Mouse (Mus musculus) lung, embryonic 16.5 days (tissue): ENCODE results near the gene 4933405L10Rik. TPM values are rescaled to one million over a fixed set of nuclear protein-coding genes. Genes with fewer than 3 reads are reported as not detected.

Source experiments
- ATAC-seq: fragments of 200-750 bp; cut with Nextera tagmentation; 2 replicates; pipeline ENCODE4 v1.8.0; 2017; ENCODE audit warnings: low read depth, mild to moderate bottlenecking, moderate library complexity
- H3K27ac ChIP-seq: fragments of 300-500 bp; sonication (generic); 2 replicates; pipeline ENCODE4 v1.5.1; 2014; ENCODE audit warnings: mild to moderate bottlenecking, control low read depth, low read length
- H3K27me3 ChIP-seq: fragments of 300-500 bp; sonication (generic); 2 replicates; pipeline ENCODE4 v1.6.1; 2014; ENCODE audit warnings: low read depth, low read length, mixed read lengths; ENCODE audit not compliant: control insufficient read depth, insufficient read depth
- H3K36me3 ChIP-seq: fragments of 300-500 bp; sonication (generic); 2 replicates; pipeline ENCODE4 v1.6.1; 2014; ENCODE audit warnings: low read length; ENCODE audit not compliant: control insufficient read depth, insufficient read depth
- H3K4me1 ChIP-seq: fragments of 300-500 bp; sonication (generic); replicated peaks from 2 replicates; pipeline ENCODE4 v1.6.1; 2014; ENCODE audit warnings: low read length, mixed read lengths; ENCODE audit not compliant: control insufficient read depth, insufficient read depth
- H3K4me2 ChIP-seq: fragments of 300-500 bp; sonication (generic); 2 replicates; pipeline ENCODE4 v1.6.1; 2014; ENCODE audit warnings: low read depth, low read length, control low read depth
- H3K4me3 ChIP-seq: fragments of 300-500 bp; sonication (generic); 2 replicates; pipeline ENCODE4 v1.5.1; 2014; ENCODE audit warnings: mild to moderate bottlenecking, low read length, control low read depth
- H3K9ac ChIP-seq: fragments of 300-500 bp; sonication (generic); 2 replicates; pipeline ENCODE4 v1.6.1; 2014; ENCODE audit warnings: low read length, control low read depth
- H3K9me3 ChIP-seq: fragments of 300-500 bp; sonication (generic); 2 replicates; pipeline ENCODE4 v1.6.1; 2016; ENCODE audit warnings: low read length; ENCODE audit not compliant: control insufficient read depth
- WGBS: fragments of 180-500 bp; shearing (Covaris S2); extraction: QIAGEN DNeasy Blood & Tissue Kit; methylation state at CpG from one replicate; pipeline ENCODE4 v1.1.7; 2014; 5-methylcytosine and 5-hydroxymethylcytosine counted together
- polyA plus RNA-seq: library from polyadenylated mRNA; unstranded; fragments of >200 nt; fragmentation: Nextera tagmentation; extraction: Ambion mirVana; gene quantifications from 2 replicates; pipeline ENCODE4 v1.2.1, GENCODE M21; 2015

4933405L10Rik gene
- polyA plus RNA-seq, 1 experiment from 2014 or later, result 0.19 TPM

DNA sequence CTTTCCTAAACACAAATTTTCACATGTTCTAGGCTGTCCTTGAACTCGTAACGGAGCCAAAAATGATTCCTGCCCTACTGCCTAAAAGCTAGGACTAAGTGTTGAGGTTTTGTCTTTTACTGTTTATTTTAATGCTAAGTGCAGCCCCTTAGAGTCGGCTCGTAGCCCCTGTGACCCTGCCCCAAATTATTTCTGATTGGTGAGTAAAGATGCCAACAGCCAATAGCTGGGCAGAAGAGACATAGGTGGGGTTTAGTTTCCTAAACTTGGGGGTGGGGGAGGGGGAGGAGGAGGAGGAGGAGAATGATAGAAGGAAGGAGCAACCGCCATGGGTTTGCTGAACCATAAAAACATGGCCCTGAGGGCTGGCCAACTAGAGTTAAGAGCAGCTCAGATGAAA lies 18.3 kb downstream of the 4933405L10Rik start:
- no peak overlapping the region for H3K4me3 ChIP-seq
- H3K9me3 ChIP-seq, result no peaks in the 10 kb centered on the region
- no peaks in the 10 kb centered on the region for H3K27me3 ChIP-seq
- H3K36me3 ChIP-seq, result peaks cover 5% of the 10 kb centered on the region; the same call in 1 of the 2 replicates
- no peak overlapping the region for H3K4me2 ChIP-seq
- no peak overlapping the region for H3K9ac ChIP-seq
- 73% methylated on average over 5 of the region's 5 CpGs for WGBS
- no peak for ATAC-seq
- no peak overlapping the region for H3K27ac ChIP-seq
- no peaks in the 10 kb centered on the region for H3K4me1 ChIP-seq

DNA sequence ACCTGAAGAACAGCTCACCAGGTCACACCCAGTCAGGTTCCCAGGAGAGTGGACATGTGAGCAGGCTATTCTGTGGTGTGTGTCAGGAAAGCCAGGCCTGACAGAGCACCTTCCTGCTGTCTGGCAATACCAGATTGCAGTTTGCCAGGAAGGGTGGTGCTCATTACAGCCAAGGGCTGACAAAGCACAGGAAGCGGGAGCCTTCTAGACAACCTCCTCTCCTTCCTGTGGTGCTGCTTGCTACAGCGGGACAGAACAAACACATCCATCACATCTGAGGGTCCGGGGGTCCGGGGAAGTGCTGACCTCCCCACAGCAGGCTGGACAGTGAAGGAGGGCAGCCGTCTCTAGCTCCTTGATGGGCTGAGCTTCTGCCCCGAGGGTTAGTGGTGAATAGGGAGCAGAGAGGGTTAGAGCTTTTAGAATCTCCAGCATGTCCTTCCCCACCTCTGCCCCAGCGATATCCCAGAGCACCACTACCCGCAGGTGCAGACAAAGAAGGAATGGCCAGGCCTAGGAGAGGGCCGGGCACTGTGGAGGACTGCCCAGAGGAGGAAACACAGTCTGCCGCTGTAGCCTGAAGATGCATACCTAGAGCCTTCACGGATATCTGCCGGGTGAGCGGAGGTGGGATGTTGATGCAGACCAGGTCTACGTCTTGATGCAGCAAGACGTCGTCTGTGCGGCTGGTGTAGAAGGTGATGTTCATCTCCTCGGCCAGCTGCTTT lies 20.1 kb downstream of the 4933405L10Rik start:
- peak; percentile 92 for ATAC-seq
- H3K27ac ChIP-seq, result peak overlapping the region; percentile 72
- no peaks in the 10 kb centered on the region for H3K27me3 ChIP-seq
- no peaks in the 10 kb centered on the region for H3K4me1 ChIP-seq
- no peaks in the 10 kb centered on the region for H3K9me3 ChIP-seq
- H3K9ac ChIP-seq, result no peak overlapping the region; the same call in 1 of the 2 replicates
- peak overlapping the region; percentile 9; the same call in 1 of the 2 replicates for H3K4me2 ChIP-seq
- 65% methylated on average over 18 of the region's 18 CpGs for WGBS
- H3K4me3 ChIP-seq, result no peak overlapping the region
- H3K36me3 ChIP-seq, result peaks cover 5% of the 10 kb centered on the region; the same call in 1 of the 2 replicates

DNA sequence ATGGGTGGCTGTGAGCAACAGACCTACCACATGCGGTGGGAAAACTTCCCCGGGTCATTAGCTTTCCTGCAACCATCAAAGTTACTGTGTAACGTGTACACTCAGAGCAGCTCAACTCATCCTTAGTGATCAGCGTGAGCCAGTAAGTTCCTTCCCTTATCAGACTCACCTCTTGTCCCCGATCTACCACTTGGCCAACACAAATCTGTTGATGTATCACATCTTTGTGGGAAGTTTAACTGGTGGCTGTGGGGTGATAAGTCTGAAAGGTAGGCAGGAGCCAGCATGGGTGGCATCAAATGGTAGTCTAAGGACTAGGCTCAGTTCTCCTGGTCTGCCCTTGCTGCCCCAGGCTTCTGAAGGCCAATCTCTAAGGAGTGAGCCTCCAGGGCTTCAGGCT lies 24.7 kb downstream of the 4933405L10Rik start:
- Histone ChIP-seq H3K36me3 (no peaks in the 10 kb centered on the region), H3K27me3 (no peaks in the 10 kb centered on the region), H3K4me3 (no peak overlapping the region), H3K4me2 (no peak overlapping the region), H3K27ac (no peak overlapping the region), H3K4me1 (no peaks in the 10 kb centered on the region), H3K9ac (no peak overlapping the region), H3K9me3 (no peaks in the 10 kb centered on the region)
- 85% methylated on average over 5 of the region's 5 CpGs for WGBS
- no peak for ATAC-seq

DNA sequence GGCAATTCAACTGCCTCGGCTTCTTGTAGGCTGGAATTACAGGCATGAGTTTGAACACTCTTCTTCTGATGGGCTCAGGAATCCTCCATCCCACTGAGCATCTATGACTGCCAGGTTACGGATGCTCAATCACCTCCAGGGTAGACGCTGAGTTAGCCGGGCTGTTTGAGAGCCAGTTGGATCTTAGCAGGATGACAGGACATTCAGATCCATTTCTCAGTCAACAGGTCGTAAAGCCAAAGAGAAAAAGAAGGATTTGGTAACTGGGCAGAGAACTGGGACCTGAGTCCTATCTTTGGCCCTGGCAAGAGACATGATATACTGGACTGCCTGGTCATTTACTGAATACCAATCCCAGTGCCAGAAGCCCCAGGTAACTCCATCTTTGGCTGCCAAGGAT lies 31.8 kb downstream of the 4933405L10Rik start:
- Histone ChIP-seq H3K4me3 (no peak overlapping the region), H3K9ac (no peak overlapping the region), H3K27me3 (no peaks in the 10 kb centered on the region), H3K4me1 (no peaks in the 10 kb centered on the region), H3K27ac (no peak overlapping the region), H3K9me3 (no peaks in the 10 kb centered on the region), H3K36me3 (no peaks in the 10 kb centered on the region), H3K4me2 (no peak overlapping the region)
- no peak for ATAC-seq
- WGBS, result 82% methylated on average over 5 of the region's 5 CpGs

DNA sequence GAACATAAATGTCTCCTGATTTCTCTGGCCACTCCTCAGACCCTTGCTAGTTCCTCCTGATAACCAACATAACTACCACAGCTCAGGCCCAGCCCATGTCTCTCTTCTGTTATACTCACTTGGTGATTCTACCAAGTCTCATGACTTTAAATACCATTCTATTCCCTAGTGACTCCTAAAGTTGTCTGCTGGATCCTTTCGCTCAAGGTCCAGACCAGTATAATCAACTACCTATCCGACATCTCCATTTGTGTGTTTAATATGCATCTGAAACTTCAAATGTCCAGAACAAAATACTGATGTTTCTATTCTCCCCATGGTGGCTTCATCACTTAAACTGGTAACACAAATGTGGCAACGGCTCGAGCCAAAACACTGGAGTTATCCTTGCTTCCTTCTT lies 35.8 kb downstream of the 4933405L10Rik start:
- WGBS, result 80% methylated on average over 4 of the region's 4 CpGs
- ATAC-seq, result no peak
- H3K27me3 ChIP-seq, result no peaks in the 10 kb centered on the region
- no peak overlapping the region for H3K4me2 ChIP-seq
- H3K9ac ChIP-seq, result no peak overlapping the region
- no peak overlapping the region for H3K4me3 ChIP-seq
- H3K27ac ChIP-seq, result no peak overlapping the region
- H3K4me1 ChIP-seq, result peaks cover 6% of the 10 kb centered on the region
- H3K36me3 ChIP-seq, result no peaks in the 10 kb centered on the region
- H3K9me3 ChIP-seq, result no peaks in the 10 kb centered on the region

DNA sequence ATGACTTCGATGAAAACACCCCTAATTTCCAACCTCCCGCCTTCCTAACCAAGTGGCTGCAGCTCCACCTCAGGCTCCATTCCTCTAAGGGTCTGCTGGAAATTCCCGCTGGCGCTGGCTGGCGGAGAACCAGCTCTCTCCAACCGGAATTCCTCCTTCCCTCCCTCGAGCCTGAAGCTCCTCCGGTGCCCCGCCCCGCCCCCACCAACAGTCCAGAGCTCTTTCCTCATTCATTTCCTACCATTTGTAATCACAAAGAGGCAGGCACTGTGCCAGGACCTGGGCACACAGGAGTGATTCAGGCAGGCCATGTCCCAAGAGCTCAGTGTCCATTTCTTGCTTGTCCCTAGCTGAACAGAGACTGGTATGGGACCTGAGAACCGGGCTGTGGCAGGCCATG lies 43.2 kb downstream of the 4933405L10Rik start:
- peak overlapping the region; percentile 67 for H3K27ac ChIP-seq
- H3K9ac ChIP-seq, result peak overlapping the region; percentile 51
- no peaks in the 10 kb centered on the region for H3K27me3 ChIP-seq
- peak; percentile 82 for ATAC-seq
- peaks cover 23% of the 10 kb centered on the region for H3K4me1 ChIP-seq
- H3K4me3 ChIP-seq, result peak overlapping the region; percentile 31
- WGBS, result 9% methylated on average over 11 of the region's 11 CpGs
- no peaks in the 10 kb centered on the region for H3K36me3 ChIP-seq
- peak overlapping the region; percentile 43 for H3K4me2 ChIP-seq
- no peaks in the 10 kb centered on the region for H3K9me3 ChIP-seq

DNA sequence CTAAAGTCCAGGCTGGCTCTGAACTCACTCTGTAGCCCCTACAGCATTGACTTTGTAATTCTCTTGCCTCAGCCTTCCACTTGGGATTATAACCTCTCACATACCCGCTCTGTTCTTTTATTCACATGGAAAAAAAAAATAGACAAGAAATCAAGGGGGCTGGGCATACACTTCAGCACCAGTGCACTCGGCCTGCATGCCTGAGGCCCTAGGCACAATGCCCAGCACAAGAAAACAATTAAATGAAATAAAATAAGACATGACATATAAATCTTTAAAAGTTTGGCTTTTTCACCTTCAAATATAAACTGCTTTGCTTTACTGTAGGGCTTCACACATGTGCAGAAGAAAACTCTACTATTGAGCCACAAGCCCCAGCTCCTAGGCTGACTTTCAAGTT lies 46.5 kb downstream of the 4933405L10Rik start:
- H3K4me1 ChIP-seq, result peaks cover 27% of the 10 kb centered on the region
- H3K9ac ChIP-seq, result no peak overlapping the region
- H3K4me3 ChIP-seq, result no peak overlapping the region
- no peak for ATAC-seq
- H3K4me2 ChIP-seq, result no peak overlapping the region
- H3K36me3 ChIP-seq, result no peaks in the 10 kb centered on the region
- H3K27ac ChIP-seq, result no peak overlapping the region
- WGBS, result 51% methylated on average over 2 of the region's 2 CpGs
- no peaks in the 10 kb centered on the region for H3K9me3 ChIP-seq
- H3K27me3 ChIP-seq, result no peaks in the 10 kb centered on the region

DNA sequence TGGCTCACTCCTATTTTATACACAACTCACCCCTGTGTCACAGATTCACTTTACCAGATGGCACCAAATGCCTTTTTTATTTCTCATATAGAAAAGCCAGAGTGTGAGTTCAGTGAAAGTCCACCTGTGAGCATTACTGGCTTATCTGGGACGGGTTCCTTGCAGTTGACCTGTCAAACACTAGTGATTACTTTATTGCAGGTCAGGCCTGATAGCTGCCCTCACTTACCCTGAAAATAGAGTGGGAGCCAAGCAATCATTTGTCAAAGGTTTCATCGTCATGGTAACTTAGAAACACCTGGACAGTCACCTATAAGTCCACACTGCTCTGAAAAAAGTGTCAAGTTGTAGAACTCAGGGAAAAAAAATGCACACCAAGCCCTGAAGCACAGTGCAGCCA lies 47.2 kb downstream of the 4933405L10Rik start:
- Histone ChIP-seq H3K4me3 (no peak overlapping the region), H3K9me3 (no peaks in the 10 kb centered on the region), H3K27ac (no peak overlapping the region), H3K4me1 (peaks cover 26% of the 10 kb centered on the region), H3K9ac (no peak overlapping the region), H3K4me2 (no peak overlapping the region), H3K36me3 (no peaks in the 10 kb centered on the region), H3K27me3 (no peaks in the 10 kb centered on the region)
- ATAC-seq, result no peak
- 65% methylated on average over 2 of the region's 2 CpGs for WGBS

DNA sequence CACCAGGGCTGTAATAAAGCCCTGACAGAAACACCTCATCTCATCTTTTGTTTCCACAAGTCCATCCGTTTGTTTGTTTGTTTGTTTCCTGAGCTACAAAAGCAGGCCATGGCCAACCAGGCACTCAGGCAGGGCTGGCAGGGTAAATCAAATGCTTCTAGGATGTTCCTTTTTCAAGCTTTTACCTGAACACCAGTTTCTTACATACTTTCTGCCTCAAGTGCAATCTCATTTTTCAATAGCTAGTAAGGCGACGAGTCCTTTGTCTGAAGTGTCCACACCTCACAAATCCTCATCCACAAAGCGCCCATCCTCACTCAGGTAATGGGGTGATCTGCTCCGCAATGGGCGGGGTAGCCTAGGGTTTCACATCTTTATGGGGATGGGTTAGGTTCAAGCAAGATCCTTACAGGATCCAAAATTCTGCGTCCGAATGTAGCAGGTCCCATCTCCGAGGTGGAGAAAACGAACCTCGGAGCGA lies 50.4 kb downstream of the 4933405L10Rik start:
- Histone ChIP-seq H3K4me1 (peaks cover 12% of the 10 kb centered on the region), H3K36me3 (no peaks in the 10 kb centered on the region), H3K9me3 (no peaks in the 10 kb centered on the region), H3K27ac (peak overlapping the region; percentile 63), H3K27me3 (no peaks in the 10 kb centered on the region), H3K4me3 (peak overlapping the region; percentile 92), H3K9ac (peak overlapping the region; percentile 86), H3K4me2 (peak overlapping the region; percentile 74)
- ATAC-seq, result no peak
- WGBS, result 1% methylated on average over 12 of the region's 12 CpGs
